Mouse (Mus musculus) G1E (cell line): Measurements from ENCODE around the gene Clint1.
"Not testable (repeated sequence)": the region's sequence is repeated elsewhere in the genome, so short reads cannot be mapped to it uniquely, and the experiment has no call there.

Experiments used
- CTCF ChIP-seq: IDR thresholded peaks from 2 replicates; pipeline ENCODE4 v1.5.1; 2012; ENCODE audit warnings: low read depth, low read length, inconsistent platforms, mixed read lengths
- TAL1 ChIP-seq: conservative IDR thresholded peaks from 2 replicates; pipeline ENCODE4 v1.6.1; 2012; ENCODE audit warnings: low read depth, low read length, inconsistent platforms, mixed read lengths

DNA sequence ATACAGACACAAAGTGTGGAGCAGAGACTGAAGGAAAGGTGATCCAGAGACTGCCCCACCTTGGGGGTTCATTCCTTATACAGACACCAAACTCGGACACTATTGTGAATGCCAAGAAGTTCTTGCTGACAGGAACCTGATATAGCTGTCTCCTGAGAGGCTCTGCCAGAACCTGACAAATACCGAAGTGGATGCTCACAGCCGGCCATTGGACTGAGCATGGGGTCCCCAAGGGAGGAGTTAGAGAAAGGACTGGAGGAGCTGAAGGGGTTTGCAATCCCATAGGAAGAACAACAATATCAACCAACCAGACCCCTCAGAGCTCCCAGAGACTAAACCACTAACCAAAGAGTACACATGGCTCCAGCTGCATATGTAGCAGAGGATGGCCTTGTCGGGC is 27.5 kb downstream of the Clint1 start:
- TF ChIP-seq CTCF, TAL1: not testable (repeated sequence)
